Comparison of ENCODE assay signal across 34 mouse cellular contexts in the genomic region with DNA sequence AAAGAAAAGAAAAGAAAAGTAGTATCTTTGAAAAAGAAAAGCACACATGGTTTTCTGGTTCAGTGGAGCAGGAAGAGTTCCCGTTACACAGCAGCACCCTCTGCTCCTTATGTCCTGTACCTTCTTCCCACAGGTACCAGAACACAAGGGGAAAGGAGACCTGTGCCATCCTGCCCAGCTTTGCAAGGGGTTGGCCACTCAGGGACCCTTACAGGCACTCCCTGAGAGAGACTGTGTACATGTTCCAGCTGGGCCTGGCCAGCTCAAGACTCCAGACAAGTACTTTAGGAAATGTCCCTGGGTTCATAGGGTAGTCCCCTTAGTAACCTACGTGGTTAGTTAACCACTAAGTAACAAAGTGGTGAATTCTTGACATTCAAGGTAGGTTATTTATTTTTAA.
"Had no signal": no experiment of that assay in that cellular context is flagged by ENCODE, and none has a peak within 500 bp of the region (broad histone marks: within the 10 kb centered on the region; RNA-seq: fewer than 3 reads in every experiment).

No protein-coding gene starts in this region.

- H3K9me3 ChIP-seq: heart, embryonic 10.5 days; heart, embryonic 12.5 days; heart, embryonic 13.5 days; heart, embryonic 15.5 days; hindbrain, embryonic 10.5 days; hindbrain, embryonic 15.5 days; intestine, embryonic 15.5 days; kidney, embryonic 15.5 days had no signal

- DNase-seq: heart, postnatal 10 days; heart, postnatal 14 days; heart, postnatal 4 days; kidney, adult 11 months; kidney, adult 18-20 months; kidney, adult 2 months; kidney, adult 8-10 months; kidney, adult 9 months; kidney, postnatal 10 days; kidney, postnatal 14 days; kidney, postnatal 25 days; kidney, postnatal 36 days; kidney, postnatal 4 days; layer of hippocampus, adult 9-11 months; layer of hippocampus, postnatal 36 days had no signal

- ATAC-seq: hindbrain, embryonic 16.5 days; hindbrain, postnatal 0 days; inflammation-experienced regulatory T-cells, adult 6 months; intestine, embryonic 15.5 days; intestine, embryonic 16.5 days; intestine, postnatal 0 days had no signal

- H3K27ac ChIP-seq: heart, embryonic 10.5 days; heart, embryonic 13.5 days; heart, embryonic 15.5 days; hindbrain, embryonic 10.5 days; hindbrain, embryonic 12.5 days; hindbrain, embryonic 13.5 days; hindbrain, embryonic 14.5 days; hindbrain, embryonic 15.5 days; hindbrain, postnatal 0 days; intestine, embryonic 15.5 days; kidney, embryonic 15.5 days; kidney, postnatal 0 days; layer of hippocampus, adult 2 months had no signal

- H3K27me3 ChIP-seq: heart, embryonic 15.5 days; hindbrain, embryonic 12.5 days; hindbrain, embryonic 13.5 days; hindbrain, embryonic 15.5 days; intestine, embryonic 15.5 days; kidney, embryonic 15.5 days had no signal

- H3K9ac ChIP-seq: heart, embryonic 12.5 days; heart, embryonic 13.5 days; heart, embryonic 15.5 days; hindbrain, embryonic 12.5 days; hindbrain, embryonic 13.5 days; hindbrain, embryonic 14.5 days; hindbrain, embryonic 15.5 days; intestine, embryonic 15.5 days; kidney, embryonic 15.5 days had no signal

- H3K4me2 ChIP-seq: heart, embryonic 11.5 days; heart, embryonic 12.5 days; heart, embryonic 13.5 days; heart, embryonic 15.5 days; hindbrain, embryonic 12.5 days; hindbrain, embryonic 13.5 days; hindbrain, embryonic 14.5 days; hindbrain, embryonic 15.5 days; intestine, embryonic 15.5 days; kidney, embryonic 15.5 days had no signal

- H3K4me1 ChIP-seq: heart, embryonic 12.5 days; heart, embryonic 13.5 days; heart, embryonic 15.5 days; hindbrain, embryonic 10.5 days; hindbrain, embryonic 12.5 days; hindbrain, embryonic 13.5 days; hindbrain, embryonic 15.5 days; intestine, embryonic 15.5 days had no signal

- H3K36me3 ChIP-seq: heart, embryonic 10.5 days; heart, embryonic 12.5 days; heart, embryonic 13.5 days; heart, embryonic 15.5 days; hindbrain, embryonic 15.5 days; intestine, embryonic 15.5 days; kidney, embryonic 15.5 days had no signal

- H3K4me3 ChIP-seq: heart, embryonic 10.5 days; heart, embryonic 12.5 days; heart, embryonic 13.5 days; heart, embryonic 15.5 days; hindbrain, embryonic 10.5 days; hindbrain, embryonic 12.5 days; hindbrain, embryonic 13.5 days; hindbrain, embryonic 15.5 days; intestine, embryonic 15.5 days; kidney, embryonic 15.5 days; layer of hippocampus, adult 2 months had no signal
